Mouse (Mus musculus) lung, embryonic 16.5 days (tissue): ENCODE measurements at regions not wholly inside any gene's neighbourhood (a gene's known extent, or its start where the extent isn't known, plus 50 kb on each side); places are given as distances from the start of the nearest gene placed in this dataset.

Source experiments
- ATAC-seq: fragments of 200-750 bp; cut with Nextera tagmentation; 2 replicates; pipeline ENCODE4 v1.8.0; 2017; ENCODE audit warnings: low read depth, mild to moderate bottlenecking, moderate library complexity
- H3K27ac ChIP-seq: fragments of 300-500 bp; sonication (generic); 2 replicates; pipeline ENCODE4 v1.5.1; 2014; ENCODE audit warnings: mild to moderate bottlenecking, control low read depth, low read length
- H3K27me3 ChIP-seq: fragments of 300-500 bp; sonication (generic); 2 replicates; pipeline ENCODE4 v1.6.1; 2014; ENCODE audit warnings: low read depth, low read length, mixed read lengths; ENCODE audit not compliant: control insufficient read depth, insufficient read depth
- H3K36me3 ChIP-seq: fragments of 300-500 bp; sonication (generic); 2 replicates; pipeline ENCODE4 v1.6.1; 2014; ENCODE audit warnings: low read length; ENCODE audit not compliant: control insufficient read depth, insufficient read depth
- H3K4me1 ChIP-seq: fragments of 300-500 bp; sonication (generic); replicated peaks from 2 replicates; pipeline ENCODE4 v1.6.1; 2014; ENCODE audit warnings: low read length, mixed read lengths; ENCODE audit not compliant: control insufficient read depth, insufficient read depth
- H3K4me2 ChIP-seq: fragments of 300-500 bp; sonication (generic); 2 replicates; pipeline ENCODE4 v1.6.1; 2014; ENCODE audit warnings: low read depth, low read length, control low read depth
- H3K4me3 ChIP-seq: fragments of 300-500 bp; sonication (generic); 2 replicates; pipeline ENCODE4 v1.5.1; 2014; ENCODE audit warnings: mild to moderate bottlenecking, low read length, control low read depth
- H3K9ac ChIP-seq: fragments of 300-500 bp; sonication (generic); 2 replicates; pipeline ENCODE4 v1.6.1; 2014; ENCODE audit warnings: low read length, control low read depth
- H3K9me3 ChIP-seq: fragments of 300-500 bp; sonication (generic); 2 replicates; pipeline ENCODE4 v1.6.1; 2016; ENCODE audit warnings: low read length; ENCODE audit not compliant: control insufficient read depth
- WGBS: fragments of 180-500 bp; shearing (Covaris S2); extraction: QIAGEN DNeasy Blood & Tissue Kit; methylation state at CpG from one replicate; pipeline ENCODE4 v1.1.7; 2014; 5-methylcytosine and 5-hydroxymethylcytosine counted together

DNA sequence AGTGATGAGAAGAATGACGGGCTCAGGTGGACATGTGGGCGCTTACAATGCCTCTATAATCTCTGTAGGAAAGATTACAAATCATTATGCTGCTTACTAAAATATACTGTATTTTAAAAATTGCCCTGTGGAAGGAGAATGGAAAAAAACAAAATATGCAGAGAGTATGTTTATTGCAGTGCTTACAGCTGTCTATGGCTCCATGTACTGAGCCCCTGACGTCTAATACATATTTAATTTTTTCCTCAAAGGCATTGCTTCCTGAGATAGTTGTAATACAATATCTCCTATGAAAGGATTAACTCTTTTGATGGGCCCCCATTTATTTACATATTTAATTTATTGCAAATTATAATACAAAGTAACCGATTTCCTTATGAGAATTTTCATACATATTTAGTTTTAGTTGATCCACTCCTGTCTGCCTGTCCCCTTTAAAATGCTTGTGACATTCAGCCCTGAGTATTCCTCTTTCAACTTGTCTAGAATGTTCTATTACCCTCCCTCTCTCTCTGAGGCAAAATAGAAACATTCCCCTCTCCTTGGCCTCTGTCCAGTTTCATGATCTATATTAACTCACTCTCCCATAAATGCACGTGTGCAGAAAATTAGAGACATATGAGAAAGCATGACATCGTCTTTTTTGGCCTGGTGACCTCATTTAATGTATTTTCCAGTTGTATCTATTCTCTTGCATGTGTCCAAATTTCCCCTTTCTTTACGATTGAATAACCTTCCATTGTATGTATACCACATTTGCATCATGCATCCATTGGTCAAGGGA lies 273.1 kb upstream of the Mmadhc start:
- no peaks in the 10 kb centered on the region for H3K9me3 ChIP-seq
- no peaks in the 10 kb centered on the region for H3K36me3 ChIP-seq
- H3K27ac ChIP-seq = no peak overlapping the region
- no peaks in the 10 kb centered on the region for H3K27me3 ChIP-seq
- WGBS = 68% methylated on average over 7 of the region's 7 CpGs
- ATAC-seq = no peak
- H3K9ac ChIP-seq = no peak overlapping the region
- H3K4me3 ChIP-seq = no peak overlapping the region
- H3K4me2 ChIP-seq = no peak overlapping the region
- no peaks in the 10 kb centered on the region; the same call in 1 of the 2 replicates for H3K4me1 ChIP-seq

DNA sequence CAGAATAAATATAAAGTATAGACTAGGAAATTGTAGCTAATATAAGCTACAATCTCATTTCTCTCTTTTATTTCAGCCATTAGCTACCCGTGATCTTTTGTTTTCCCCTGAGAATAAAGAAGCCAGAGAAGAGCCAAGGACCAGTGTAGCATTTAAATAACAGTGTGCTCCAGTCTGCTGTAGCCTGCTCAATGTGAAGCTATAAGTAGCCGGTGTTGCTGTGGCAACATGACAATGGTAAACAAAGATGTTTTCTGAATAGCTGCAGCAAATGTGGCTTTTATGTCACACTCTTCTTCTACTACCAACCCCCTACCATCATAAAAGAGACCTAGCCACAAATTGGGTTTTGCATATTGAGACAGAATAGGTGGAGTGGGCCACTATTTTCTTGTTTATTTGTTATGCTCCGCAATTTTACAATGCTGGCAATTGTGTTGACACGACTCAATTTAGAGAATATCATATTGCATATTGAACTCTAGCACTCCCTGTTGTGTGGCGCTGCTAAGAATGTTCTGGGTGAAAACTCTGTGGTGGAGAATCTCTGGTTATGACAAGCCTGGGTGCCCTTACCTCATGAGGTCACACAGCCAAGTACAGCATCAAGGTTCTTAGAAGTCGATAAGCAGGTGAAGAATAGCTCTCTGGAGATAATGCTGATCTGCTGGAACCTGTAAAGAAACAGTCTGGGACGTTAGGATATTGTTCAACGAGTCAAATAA lies 272.3 kb upstream of the Mmadhc start:
- H3K9ac ChIP-seq = no peak overlapping the region
- ATAC-seq = no peak
- no peaks in the 10 kb centered on the region for H3K27me3 ChIP-seq
- no peak overlapping the region for H3K4me2 ChIP-seq
- no peak overlapping the region for H3K27ac ChIP-seq
- 67% methylated on average over 8 of the region's 8 CpGs for WGBS
- H3K4me3 ChIP-seq = no peak overlapping the region
- no peaks in the 10 kb centered on the region for H3K9me3 ChIP-seq
- no peaks in the 10 kb centered on the region for H3K36me3 ChIP-seq
- H3K4me1 ChIP-seq = no peaks in the 10 kb centered on the region; the same call in 1 of the 2 replicates

DNA sequence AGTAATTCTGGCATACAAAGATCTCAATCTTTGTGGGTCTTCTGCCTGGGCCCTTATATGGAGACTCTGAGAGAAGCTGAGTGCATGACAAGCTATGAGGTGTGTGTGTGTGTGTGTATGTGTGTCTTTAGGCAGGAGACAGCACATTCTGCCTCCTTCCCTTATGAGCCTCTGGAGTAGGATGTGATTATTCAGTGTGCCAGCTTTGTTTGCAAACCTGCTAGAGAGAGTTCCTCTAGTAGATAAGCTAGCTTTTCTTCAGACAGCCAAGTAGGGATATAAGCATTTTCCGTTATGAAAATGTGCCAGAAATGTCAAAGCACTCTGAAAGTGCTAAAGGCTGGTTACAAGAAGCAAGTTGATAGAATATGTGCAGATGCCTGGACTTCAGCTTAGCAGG lies 270.9 kb upstream of the Mmadhc start:
- Histone ChIP-seq H3K27ac (no peak overlapping the region), H3K9ac (no peak overlapping the region), H3K4me2 (no peak overlapping the region), H3K9me3 (no peaks in the 10 kb centered on the region), H3K4me3 (no peak overlapping the region), H3K4me1 (no peaks in the 10 kb centered on the region), H3K27me3 (no peaks in the 10 kb centered on the region), H3K36me3 (no peaks in the 10 kb centered on the region)
- no peak for ATAC-seq
- 18% methylated on average over 1 of the region's 1 CpGs for WGBS

GRCm38 (mm10) chr2:50554031-50554430 lies 257.4 kb upstream of the Mmadhc start:
- Histone ChIP-seq H3K4me2 (no peak overlapping the region), H3K4me1 (no peaks in the 10 kb centered on the region), H3K4me3 (no peak overlapping the region), H3K27ac (no peak overlapping the region), H3K9ac (no peak overlapping the region), H3K9me3 (no peaks in the 10 kb centered on the region), H3K36me3 (no peaks in the 10 kb centered on the region), H3K27me3 (no peaks in the 10 kb centered on the region)
- ATAC-seq = no peak

DNA sequence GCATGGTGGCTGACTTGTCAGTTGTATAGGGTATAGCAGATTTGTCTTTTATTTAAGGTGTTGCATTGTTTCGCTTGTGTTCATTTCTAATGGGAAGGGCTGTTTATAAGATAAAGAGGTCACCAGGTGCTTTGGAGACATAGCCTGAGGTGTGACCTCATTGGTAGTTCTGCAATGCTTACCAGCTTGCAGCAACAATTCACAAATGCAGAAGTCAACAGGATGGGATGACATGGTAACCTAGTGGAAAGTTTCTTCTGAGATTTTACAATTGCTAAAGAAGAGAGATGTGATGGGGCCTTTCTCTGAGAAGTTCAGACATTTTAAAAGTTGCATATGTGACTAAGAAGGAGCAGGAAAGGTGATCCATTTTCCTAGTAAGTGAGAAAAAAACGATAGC lies 255.8 kb upstream of the Mmadhc start:
- Histone ChIP-seq H3K27ac (no peak overlapping the region), H3K4me2 (no peak overlapping the region), H3K9ac (no peak overlapping the region), H3K4me1 (no peaks in the 10 kb centered on the region), H3K4me3 (no peak overlapping the region), H3K27me3 (no peaks in the 10 kb centered on the region), H3K9me3 (no peaks in the 10 kb centered on the region), H3K36me3 (no peaks in the 10 kb centered on the region)
- 84% methylated on average over 2 of the region's 2 CpGs for WGBS
- no peak for ATAC-seq

DNA sequence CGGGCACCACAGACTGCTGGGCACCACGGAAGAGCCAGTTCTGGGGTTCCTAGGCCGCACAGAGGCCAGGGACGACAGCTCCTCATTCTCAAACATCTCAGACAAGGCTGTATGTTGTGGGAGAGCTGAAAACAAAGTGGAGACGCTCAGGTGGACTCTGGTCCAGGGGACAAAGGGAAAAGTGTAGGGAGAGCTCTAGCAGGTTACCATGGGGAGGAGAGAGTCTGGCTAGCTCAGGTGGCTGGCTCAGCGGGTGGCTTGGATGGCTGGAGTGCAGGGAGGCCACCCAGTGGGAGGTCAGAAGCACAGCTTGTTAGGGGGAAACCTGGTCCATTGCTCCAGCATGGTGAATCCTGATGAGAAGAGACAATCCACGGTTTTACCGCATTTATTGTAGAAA lies 253.3 kb upstream of the Mmadhc start:
- no peak overlapping the region for H3K4me2 ChIP-seq
- no peak overlapping the region for H3K4me3 ChIP-seq
- no peak for ATAC-seq
- 66% methylated on average over 8 of the region's 8 CpGs for WGBS
- H3K36me3 ChIP-seq = no peaks in the 10 kb centered on the region
- H3K9me3 ChIP-seq = no peaks in the 10 kb centered on the region
- H3K9ac ChIP-seq = no peak overlapping the region
- H3K27me3 ChIP-seq = no peaks in the 10 kb centered on the region
- H3K4me1 ChIP-seq = no peaks in the 10 kb centered on the region
- H3K27ac ChIP-seq = no peak overlapping the region

DNA sequence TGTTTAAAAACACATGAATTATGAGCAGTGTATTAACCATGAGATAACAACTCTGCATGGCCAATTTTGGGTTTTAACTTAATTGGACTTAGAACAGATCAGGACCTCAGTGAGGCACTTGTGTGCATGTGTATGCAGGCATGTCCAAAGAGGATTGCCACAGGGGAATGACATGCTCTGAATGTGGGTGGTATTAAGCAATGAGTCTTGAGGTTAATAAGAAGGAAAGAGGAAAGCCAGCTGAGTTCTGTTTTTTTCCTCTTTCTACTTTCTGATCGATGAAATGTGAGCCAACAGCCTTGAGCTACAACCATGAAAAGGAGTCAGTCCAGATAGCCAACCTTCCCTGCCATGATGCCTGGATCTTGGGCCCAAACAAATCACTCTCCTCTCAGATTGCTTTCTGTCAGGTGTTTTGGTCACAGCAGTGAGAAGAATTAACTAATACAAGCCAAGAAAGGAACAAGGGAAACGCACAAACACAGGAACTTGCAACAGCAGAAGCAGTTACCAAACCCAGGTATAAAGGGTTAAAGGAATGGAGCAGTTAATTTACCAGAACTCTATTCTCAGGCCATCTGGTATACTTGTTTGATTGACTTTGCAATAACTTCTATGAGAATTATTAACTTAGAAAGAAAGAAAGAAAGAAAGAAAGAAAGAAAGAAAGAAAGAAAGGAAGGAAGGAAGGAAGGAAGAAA lies 243.3 kb upstream of the Mmadhc start:
- no peak overlapping the region for H3K27ac ChIP-seq
- H3K4me1 ChIP-seq = no peaks in the 10 kb centered on the region
- no peaks in the 10 kb centered on the region for H3K9me3 ChIP-seq
- H3K36me3 ChIP-seq = no peaks in the 10 kb centered on the region
- H3K4me2 ChIP-seq = no peak overlapping the region
- H3K9ac ChIP-seq = no peak overlapping the region
- no peak for ATAC-seq
- 81% methylated on average over 2 of the region's 2 CpGs for WGBS
- H3K4me3 ChIP-seq = no peak overlapping the region
- no peaks in the 10 kb centered on the region for H3K27me3 ChIP-seq

DNA sequence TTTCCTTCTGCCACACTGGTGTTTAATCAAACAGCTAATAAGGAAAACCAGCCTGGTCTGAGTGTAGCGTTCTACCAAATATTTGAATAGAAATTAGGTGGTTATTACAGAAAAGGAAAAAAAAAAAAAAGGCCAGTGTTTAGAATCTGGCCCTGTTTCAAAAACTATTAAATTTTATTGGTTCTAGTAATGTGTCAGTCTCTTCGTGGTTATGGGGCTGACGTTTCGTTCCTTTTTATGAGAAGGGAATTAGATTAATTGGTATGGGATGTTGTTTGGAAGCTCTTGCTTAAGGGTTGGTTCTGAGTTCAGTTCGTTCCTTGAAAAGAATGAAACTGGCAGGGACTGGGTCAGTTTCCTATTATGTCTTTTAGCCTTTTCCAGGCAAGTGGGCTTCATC lies 241.5 kb upstream of the Mmadhc start:
- Histone ChIP-seq H3K4me2 (no peak overlapping the region), H3K27ac (no peak overlapping the region), H3K4me3 (no peak overlapping the region), H3K4me1 (no peaks in the 10 kb centered on the region), H3K9me3 (no peaks in the 10 kb centered on the region), H3K27me3 (no peaks in the 10 kb centered on the region), H3K9ac (no peak overlapping the region), H3K36me3 (no peaks in the 10 kb centered on the region)
- 55% methylated on average over 5 of the region's 5 CpGs for WGBS
- no peak for ATAC-seq

DNA sequence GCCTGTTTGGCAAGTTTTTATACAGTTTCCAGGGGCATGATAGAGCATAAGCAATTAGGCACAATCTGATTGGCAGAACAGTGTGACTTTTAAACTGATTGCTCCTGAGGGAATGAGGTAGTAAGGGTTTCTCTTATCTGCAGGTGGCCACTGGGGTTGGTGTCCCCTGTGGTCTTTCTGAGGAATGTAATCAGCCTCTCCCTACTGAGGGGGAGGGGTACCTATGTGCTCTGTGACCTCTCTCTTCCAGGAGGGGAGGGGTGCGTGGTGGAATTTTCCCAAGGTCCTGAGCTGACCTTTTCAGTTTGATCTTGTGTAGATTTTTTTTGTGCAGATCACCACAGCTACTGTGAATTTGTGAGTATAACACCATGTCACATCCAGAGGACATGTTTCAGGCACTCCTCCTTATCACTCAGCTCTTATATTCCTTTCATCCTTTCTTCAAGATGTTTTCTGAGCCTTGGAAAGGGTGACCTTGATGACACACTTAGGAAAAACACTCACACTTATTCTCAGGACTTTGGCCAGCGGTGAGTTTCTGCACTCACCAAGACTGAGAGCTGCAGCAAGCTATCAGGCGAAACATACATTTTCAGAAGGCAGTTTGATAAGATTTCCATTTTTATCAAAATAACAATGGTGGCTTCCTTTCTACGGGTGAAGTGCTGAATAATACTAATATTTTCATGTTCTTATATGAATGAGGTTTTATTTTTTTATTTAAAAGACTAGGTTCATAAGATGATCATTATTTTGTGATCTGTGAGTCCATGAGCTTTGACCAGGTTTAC lies 238.7 kb upstream of the Mmadhc start:
- 52% methylated on average over 4 of the region's 4 CpGs for WGBS
- Histone ChIP-seq H3K4me1 (no peaks in the 10 kb centered on the region), H3K27me3 (no peaks in the 10 kb centered on the region), H3K36me3 (no peaks in the 10 kb centered on the region), H3K27ac (no peak overlapping the region), H3K9ac (no peak overlapping the region), H3K9me3 (no peaks in the 10 kb centered on the region), H3K4me3 (no peak overlapping the region), H3K4me2 (no peak overlapping the region)
- ATAC-seq = no peak
